Mouse (Mus musculus): ENCODE measurements around the gene Gla. TPM values are rescaled to one million over a fixed set of nuclear protein-coding genes. Genes with fewer than 3 reads are reported as not detected.
A peak's percentile ranks its signal among the peaks of the same experiment; 100 is the strongest.

Gene Gla
- polyA plus RNA-seq, 1 experiment from 2014 or later = 6.3 TPM

- no peak overlapping the region for H3K27ac ChIP-seq (ENCODE audit: low read depth, low read length)
- H3K9ac ChIP-seq (ENCODE audit: low read depth, low read length) = no peak overlapping the region
- H3K4me1 ChIP-seq (ENCODE audit: control insufficient read depth, insufficient read depth, low read length) = no peaks in the 10 kb centered on the region
- 72% methylated on average over 2 of the region's 2 CpGs for WGBS
- H3K4me3 ChIP-seq (ENCODE audit: low read length) = no peak overlapping the region
- H3K36me3 ChIP-seq (ENCODE audit: control insufficient read depth, insufficient read depth, low read length) = no peaks in the 10 kb centered on the region
- ATAC-seq (ENCODE audit: low FRiP score, low TSS enrichment) = no peak
- no peaks in the 10 kb centered on the region for H3K9me3 ChIP-seq (ENCODE audit: control insufficient read depth, low read length)
- no peaks in the 10 kb centered on the region for H3K27me3 ChIP-seq (ENCODE audit: control insufficient read depth, insufficient read depth, low read length)
- no peak overlapping the region for H3K4me2 ChIP-seq (replicated peaks; ENCODE audit: low read depth, low read length)
Measured at GRCm38 (mm10) chrX:134628200-134628599, 27.3 kb upstream of the Gla start.

DNA sequence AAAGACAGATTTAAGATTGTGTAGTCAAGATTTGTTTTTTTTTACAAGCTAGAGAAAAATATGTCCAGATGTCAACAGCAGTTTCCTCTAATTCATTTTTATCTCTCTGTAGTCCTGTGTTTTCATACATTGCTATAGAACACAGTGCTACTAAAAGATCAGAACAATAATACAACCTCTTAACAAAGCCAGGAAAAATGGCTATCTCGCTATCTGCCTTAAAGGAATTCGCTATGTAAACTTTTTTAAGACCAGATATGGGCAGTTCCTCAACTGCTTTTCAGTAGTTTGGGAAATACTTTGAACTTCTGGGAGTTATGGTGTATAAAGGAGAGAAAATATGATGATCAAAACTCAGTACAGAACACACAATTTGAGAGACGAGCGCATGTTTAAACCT is 22.4 kb upstream of the Gla start:
- WGBS = 70% methylated on average over 4 of the region's 4 CpGs
- Histone ChIP-seq H3K27me3 (ENCODE audit: control insufficient read depth, insufficient read depth, low read length) (no peaks in the 10 kb centered on the region), H3K4me1 (ENCODE audit: control insufficient read depth, insufficient read depth, low read length) (no peaks in the 10 kb centered on the region), H3K27ac (ENCODE audit: low read depth, low read length) (no peak overlapping the region), H3K4me2 (replicated peaks; ENCODE audit: low read depth, low read length) (no peak overlapping the region), H3K9me3 (ENCODE audit: control insufficient read depth, low read length) (no peaks in the 10 kb centered on the region), H3K9ac (ENCODE audit: low read depth, low read length) (no peak overlapping the region), H3K4me3 (ENCODE audit: low read length) (no peak overlapping the region), H3K36me3 (ENCODE audit: control insufficient read depth, insufficient read depth, low read length) (no peaks in the 10 kb centered on the region)
- ATAC-seq (ENCODE audit: low FRiP score, low TSS enrichment) = no peak

DNA sequence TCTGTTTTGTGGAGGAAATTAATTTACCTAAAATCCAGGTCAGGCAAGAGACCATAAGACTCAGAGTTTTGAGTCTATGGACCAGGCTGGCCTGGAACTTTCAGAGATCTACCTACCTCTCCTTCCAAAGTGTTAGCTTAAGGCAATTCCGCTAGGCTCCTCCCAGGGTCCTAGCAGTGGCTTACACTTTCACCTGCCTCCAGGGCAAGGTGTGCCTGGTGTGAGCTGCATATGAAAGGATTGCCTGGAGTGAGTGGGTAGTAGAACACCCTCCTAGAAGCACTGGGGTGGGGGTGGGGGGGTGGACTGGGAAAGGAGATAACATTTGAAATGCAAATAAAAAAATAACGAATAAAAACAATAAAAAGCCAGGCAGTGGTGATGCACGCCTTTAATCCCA is 20.8 kb upstream of the Gla start:
- WGBS = 76% methylated on average over 3 of the region's 3 CpGs
- Histone ChIP-seq H3K27me3 (ENCODE audit: control insufficient read depth, insufficient read depth, low read length) (no peaks in the 10 kb centered on the region), H3K36me3 (ENCODE audit: control insufficient read depth, insufficient read depth, low read length) (no peaks in the 10 kb centered on the region), H3K9ac (ENCODE audit: low read depth, low read length) (no peak overlapping the region), H3K4me3 (ENCODE audit: low read length) (no peak overlapping the region), H3K4me1 (ENCODE audit: control insufficient read depth, insufficient read depth, low read length) (no peaks in the 10 kb centered on the region), H3K9me3 (ENCODE audit: control insufficient read depth, low read length) (no peaks in the 10 kb centered on the region), H3K4me2 (replicated peaks; ENCODE audit: low read depth, low read length) (no peak overlapping the region), H3K27ac (ENCODE audit: low read depth, low read length) (no peak overlapping the region)
- ATAC-seq (ENCODE audit: low FRiP score, low TSS enrichment) = no peak

GRCm38 (mm10) chrX:134620254-134620865 is 19.4 kb upstream of the Gla start:
- 65% methylated on average over 8 of the region's 8 CpGs for WGBS

GRCm38 (mm10) chrX:134619695-134620094 is 18.8 kb upstream of the Gla start:
- Histone ChIP-seq H3K27ac (ENCODE audit: low read depth, low read length) (no peak overlapping the region), H3K4me2 (replicated peaks; ENCODE audit: low read depth, low read length) (no peak overlapping the region), H3K27me3 (ENCODE audit: control insufficient read depth, insufficient read depth, low read length) (no peaks in the 10 kb centered on the region), H3K9ac (ENCODE audit: low read depth, low read length) (no peak overlapping the region), H3K4me1 (ENCODE audit: control insufficient read depth, insufficient read depth, low read length) (no peaks in the 10 kb centered on the region), H3K36me3 (ENCODE audit: control insufficient read depth, insufficient read depth, low read length) (no peaks in the 10 kb centered on the region), H3K9me3 (ENCODE audit: control insufficient read depth, low read length) (no peaks in the 10 kb centered on the region), H3K4me3 (ENCODE audit: low read length) (no peak overlapping the region)
- ATAC-seq (ENCODE audit: low FRiP score, low TSS enrichment) = no peak
- WGBS = 52% methylated on average over 9 of the region's 9 CpGs

More at GRCm38 (mm10) chrX:134620254-134620865, 19.4 kb upstream of the Gla start:
- no peaks in the 10 kb centered on the region for H3K27me3 ChIP-seq (ENCODE audit: control insufficient read depth, insufficient read depth, low read length)
- H3K9me3 ChIP-seq (ENCODE audit: control insufficient read depth, low read length) = no peaks in the 10 kb centered on the region
- no peaks in the 10 kb centered on the region for H3K4me1 ChIP-seq (ENCODE audit: control insufficient read depth, insufficient read depth, low read length)
- ATAC-seq (ENCODE audit: low FRiP score, low TSS enrichment) = no peak
- no peak overlapping the region for H3K27ac ChIP-seq (ENCODE audit: low read depth, low read length)
- H3K9ac ChIP-seq (ENCODE audit: low read depth, low read length) = no peak overlapping the region
- H3K4me2 ChIP-seq (replicated peaks; ENCODE audit: low read depth, low read length) = no peak overlapping the region
- no peaks in the 10 kb centered on the region for H3K36me3 ChIP-seq (ENCODE audit: control insufficient read depth, insufficient read depth, low read length)
- H3K4me3 ChIP-seq (ENCODE audit: low read length) = no peak overlapping the region

GRCm38 (mm10) chrX:134614306-134614705 is 13.4 kb upstream of the Gla start:
- Histone ChIP-seq H3K4me1 (ENCODE audit: control insufficient read depth, insufficient read depth, low read length) (no peaks in the 10 kb centered on the region), H3K4me2 (replicated peaks; ENCODE audit: low read depth, low read length) (no peak overlapping the region), H3K27me3 (ENCODE audit: control insufficient read depth, insufficient read depth, low read length) (no peaks in the 10 kb centered on the region), H3K27ac (ENCODE audit: low read depth, low read length) (no peak overlapping the region), H3K9ac (ENCODE audit: low read depth, low read length) (no peak overlapping the region), H3K4me3 (ENCODE audit: low read length) (no peak overlapping the region), H3K36me3 (ENCODE audit: control insufficient read depth, insufficient read depth, low read length) (no peaks in the 10 kb centered on the region), H3K9me3 (ENCODE audit: control insufficient read depth, low read length) (no peaks in the 10 kb centered on the region)
- no peak for ATAC-seq (ENCODE audit: low FRiP score, low TSS enrichment)
- WGBS = 63% methylated on average over 2 of the region's 2 CpGs

- peak; percentile 93 for ATAC-seq (ENCODE audit: low FRiP score, low TSS enrichment)
- H3K4me2 ChIP-seq (replicated peaks; ENCODE audit: low read depth, low read length) = peak overlapping the region; percentile 42
- 16% methylated on average over 15 of the region's 15 CpGs for WGBS
- H3K36me3 ChIP-seq (ENCODE audit: control insufficient read depth, insufficient read depth, low read length) = no peaks in the 10 kb centered on the region
- peak overlapping the region; percentile 23 for H3K4me3 ChIP-seq (ENCODE audit: low read length)
- no peaks in the 10 kb centered on the region for H3K9me3 ChIP-seq (ENCODE audit: control insufficient read depth, low read length)
- peak overlapping the region; percentile 34; the same call in 1 of the 2 replicates for H3K9ac ChIP-seq (ENCODE audit: low read depth, low read length)
- H3K27me3 ChIP-seq (ENCODE audit: control insufficient read depth, insufficient read depth, low read length) = no peaks in the 10 kb centered on the region
- H3K4me1 ChIP-seq (ENCODE audit: control insufficient read depth, insufficient read depth, low read length) = no peaks in the 10 kb centered on the region
- peak overlapping the region; percentile 85 for H3K27ac ChIP-seq (ENCODE audit: low read depth, low read length)
Measured at GRCm38 (mm10) chrX:134612285-134612959, 11.5 kb upstream of the Gla start.

DNA sequence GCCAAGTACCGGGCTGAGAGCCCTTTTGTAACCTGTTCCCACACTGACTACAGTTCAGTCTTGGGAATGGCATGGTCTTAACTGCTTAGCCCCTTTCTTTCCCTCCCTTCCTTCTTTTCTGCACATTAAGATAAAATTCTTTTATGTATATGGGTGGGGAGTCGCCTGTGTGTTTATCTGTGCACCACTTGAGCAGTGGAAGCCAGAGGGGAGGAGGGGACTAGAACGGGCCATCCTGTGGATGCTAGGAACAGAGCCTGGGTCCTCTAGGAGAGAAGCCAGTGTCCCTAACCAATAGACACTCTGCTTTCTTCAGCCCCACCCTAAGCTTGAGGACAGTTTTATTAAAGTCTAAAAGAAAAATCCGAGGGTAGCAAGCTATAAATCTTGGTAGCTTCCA is 10.1 kb upstream of the Gla start:
- Histone ChIP-seq H3K27ac (ENCODE audit: low read depth, low read length) (no peak overlapping the region), H3K4me1 (ENCODE audit: control insufficient read depth, insufficient read depth, low read length) (no peaks in the 10 kb centered on the region), H3K36me3 (ENCODE audit: control insufficient read depth, insufficient read depth, low read length) (no peaks in the 10 kb centered on the region), H3K4me2 (replicated peaks; ENCODE audit: low read depth, low read length) (no peak overlapping the region), H3K27me3 (ENCODE audit: control insufficient read depth, insufficient read depth, low read length) (no peaks in the 10 kb centered on the region), H3K9ac (ENCODE audit: low read depth, low read length) (no peak overlapping the region), H3K4me3 (ENCODE audit: low read length) (no peak overlapping the region), H3K9me3 (ENCODE audit: control insufficient read depth, low read length) (no peaks in the 10 kb centered on the region)
- 69% methylated on average over 4 of the region's 4 CpGs for WGBS
- no peak for ATAC-seq (ENCODE audit: low FRiP score, low TSS enrichment)

DNA sequence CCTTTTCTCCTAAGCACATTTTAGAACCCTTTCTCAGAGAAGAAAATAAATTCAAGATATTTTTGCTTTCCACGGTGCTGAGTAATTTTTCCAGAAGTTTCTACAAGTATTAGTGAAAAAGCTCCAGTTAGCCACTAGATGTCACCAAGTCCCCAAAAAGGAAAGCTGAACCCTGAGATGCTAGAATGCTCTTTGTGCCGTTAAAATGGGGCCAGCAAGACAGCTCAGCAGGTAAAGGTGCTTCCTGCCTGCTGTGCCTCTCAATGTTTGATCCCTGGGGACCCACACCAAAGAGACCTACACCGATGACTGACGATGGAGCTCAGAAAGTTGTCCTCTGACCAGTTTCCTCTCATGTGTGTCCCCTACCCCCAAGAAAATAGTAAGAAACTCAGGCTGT is 8.5 kb upstream of the Gla start:
- no peaks in the 10 kb centered on the region for H3K4me1 ChIP-seq (ENCODE audit: control insufficient read depth, insufficient read depth, low read length)
- ATAC-seq (ENCODE audit: low FRiP score, low TSS enrichment) = no peak
- no peak overlapping the region for H3K9ac ChIP-seq (ENCODE audit: low read depth, low read length)
- no peak overlapping the region for H3K27ac ChIP-seq (ENCODE audit: low read depth, low read length)
- no peaks in the 10 kb centered on the region for H3K9me3 ChIP-seq (ENCODE audit: control insufficient read depth, low read length)
- no peak overlapping the region for H3K4me2 ChIP-seq (replicated peaks; ENCODE audit: low read depth, low read length)
- no peaks in the 10 kb centered on the region for H3K27me3 ChIP-seq (ENCODE audit: control insufficient read depth, insufficient read depth, low read length)
- H3K4me3 ChIP-seq (ENCODE audit: low read length) = no peak overlapping the region
- 40% methylated on average over 4 of the region's 4 CpGs for WGBS
- H3K36me3 ChIP-seq (ENCODE audit: control insufficient read depth, insufficient read depth, low read length) = no peaks in the 10 kb centered on the region

Data from kidney, embryonic 14.5 days (tissue).